Mouse (Mus musculus) kidney, adult 2 months (tissue): Measurements from ENCODE around the gene Slc11a2. TPM values are rescaled to one million over a fixed set of nuclear protein-coding genes. Genes with fewer than 3 reads are reported as not detected.
"Not testable (repeated sequence)": the region's sequence is repeated elsewhere in the genome, so short reads cannot be mapped to it uniquely, and the experiment has no call there.

Source experiments
- DNase-seq: peaks from one replicate; pipeline ENCODE4 v3.0.0; 2021
- H3K27ac ChIP-seq: fragments of 200-500 bp; 2 replicates; pipeline ENCODE4 v1.5.1; 2012; ENCODE audit warnings: low read depth, low read length, control low read depth, inconsistent platforms; ENCODE audit not compliant: insufficient read depth
- H3K27me3 ChIP-seq: fragments of 200-500 bp; replicated peaks from 2 replicates; pipeline ENCODE4 v1.6.1; 2012; ENCODE audit warnings: mild to moderate bottlenecking, moderate library complexity, low read length, inconsistent platforms; ENCODE audit not compliant: control insufficient read depth, insufficient read depth
- H3K36me3 ChIP-seq: fragments of 200-500 bp; 2 replicates; pipeline ENCODE4 v1.6.1; 2012; ENCODE audit warnings: mild to moderate bottlenecking, moderate library complexity, low read length, inconsistent platforms; ENCODE audit not compliant: control insufficient read depth, insufficient read depth
- H3K4me1 ChIP-seq: fragments of 200-500 bp; 2 replicates; pipeline ENCODE4 v1.6.1; 2011; ENCODE audit warnings: low read length; ENCODE audit not compliant: control insufficient read depth, insufficient read depth
- H3K4me3 ChIP-seq: fragments of 200-500 bp; 2 replicates; pipeline ENCODE4 v1.5.1; 2011; ENCODE audit warnings: mild to moderate bottlenecking, low read depth, low read length, control low read depth; ENCODE audit not compliant: insufficient read depth
- CTCF ChIP-seq: fragments of 200-500 bp; conservative IDR thresholded peaks from 2 replicates; pipeline ENCODE4 v1.5.1; 2011; ENCODE audit warnings: low read depth, mild to moderate bottlenecking, control low read depth, low read length, moderate library complexity, mixed read lengths; ENCODE audit not compliant: insufficient read depth, insufficient read length
- POLR2A ChIP-seq: fragments of 200-500 bp; IDR thresholded peaks from one replicate; pipeline ENCODE4 v1.6.1; 2011; ENCODE audit warnings: low read depth, low read length, control low read depth
- WGBS: fragments of 180-500 bp; shearing (Covaris S2); methylation state at CpG from one replicate; pipeline ENCODE4 v1.1.7; 2018; 5-methylcytosine and 5-hydroxymethylcytosine counted together
- polyA plus RNA-seq: library from polyadenylated mRNA; depleted of rRNA; stranded (reverse); fragments of >200 nt; gene quantifications from 2 replicates; pipeline ENCODE4 v1.2.3, GENCODE M21; 2012

Gene Slc11a2
- polyA plus RNA-seq, 1 experiment = 97.1 TPM

DNA sequence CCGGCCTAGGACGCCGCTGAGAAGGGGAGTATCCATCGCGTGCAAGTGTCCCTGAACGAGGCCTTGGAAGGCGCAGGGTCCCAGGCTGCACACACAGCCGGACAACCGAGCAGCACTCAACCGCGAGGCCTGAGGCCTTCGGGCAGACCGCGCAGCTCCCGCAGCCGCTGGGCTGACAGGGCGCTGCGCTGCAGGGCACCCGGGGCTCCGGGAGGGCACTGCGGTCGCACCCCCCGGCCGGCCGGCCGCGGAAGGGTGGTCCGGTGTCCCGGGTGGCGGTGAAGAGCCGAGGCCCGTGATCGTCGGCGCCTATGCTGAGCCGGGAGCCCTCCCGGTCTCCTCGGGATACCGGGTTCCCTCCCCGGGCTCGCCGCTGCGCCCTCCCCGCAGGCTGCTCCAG lies 2.4 kb downstream of the Slc11a2 start:
- DNase-seq = peak; percentile 46
- under 1% methylated on average over 44 of the region's 44 CpGs for WGBS
- H3K4me3 ChIP-seq = peak overlapping the region; percentile 64
- TF ChIP-seq CTCF = no peak
- no peak for TF ChIP-seq POLR2A
- H3K4me1 ChIP-seq = peaks cover 32% of the 10 kb centered on the region; the same call in 1 of the 2 replicates
- peak overlapping the region; percentile 48 for H3K27ac ChIP-seq
- H3K36me3 ChIP-seq = no peaks in the 10 kb centered on the region
- no peaks in the 10 kb centered on the region for H3K27me3 ChIP-seq

DNA sequence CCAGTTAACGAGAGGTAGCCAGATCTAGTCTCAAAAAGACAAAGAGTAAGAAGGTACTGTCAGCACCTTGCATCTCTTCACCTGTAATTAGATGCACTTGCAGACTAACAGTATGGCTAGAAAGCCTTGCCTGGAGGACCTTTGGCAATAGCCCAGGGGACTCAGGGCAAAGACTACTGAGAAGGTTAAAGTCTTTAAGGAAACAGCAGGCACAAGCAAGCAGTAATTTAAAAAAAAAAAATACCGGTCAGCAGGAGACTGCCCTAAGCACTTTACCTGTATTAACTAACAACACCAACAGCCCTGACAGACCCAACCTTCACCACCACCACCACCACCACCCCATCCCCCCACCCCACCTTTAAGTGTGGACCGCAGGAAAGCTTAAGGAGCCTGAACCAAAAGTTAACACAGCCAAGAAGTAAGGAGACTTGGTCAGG lies 3.1 kb downstream of the Slc11a2 start, which contains the start of gene Gm5475:
TSS of gene Gm5475 (plus strand) at position 390 of the 440 bp plus-strand sequence.
- Histone ChIP-seq H3K4me3 (peak within 1 kb of the TSS; percentile 64), H3K4me1 (peaks cover 35% of the 10 kb centered on the region), H3K27ac (peak within 1 kb of the TSS; percentile 69)
- 20% methylated on average over 3 of the region's 3 CpGs for WGBS
- H3K36me3 ChIP-seq, H3K27me3 ChIP-seq: not testable (repeated sequence)
- DNase-seq = peak; percentile 93

DNA sequence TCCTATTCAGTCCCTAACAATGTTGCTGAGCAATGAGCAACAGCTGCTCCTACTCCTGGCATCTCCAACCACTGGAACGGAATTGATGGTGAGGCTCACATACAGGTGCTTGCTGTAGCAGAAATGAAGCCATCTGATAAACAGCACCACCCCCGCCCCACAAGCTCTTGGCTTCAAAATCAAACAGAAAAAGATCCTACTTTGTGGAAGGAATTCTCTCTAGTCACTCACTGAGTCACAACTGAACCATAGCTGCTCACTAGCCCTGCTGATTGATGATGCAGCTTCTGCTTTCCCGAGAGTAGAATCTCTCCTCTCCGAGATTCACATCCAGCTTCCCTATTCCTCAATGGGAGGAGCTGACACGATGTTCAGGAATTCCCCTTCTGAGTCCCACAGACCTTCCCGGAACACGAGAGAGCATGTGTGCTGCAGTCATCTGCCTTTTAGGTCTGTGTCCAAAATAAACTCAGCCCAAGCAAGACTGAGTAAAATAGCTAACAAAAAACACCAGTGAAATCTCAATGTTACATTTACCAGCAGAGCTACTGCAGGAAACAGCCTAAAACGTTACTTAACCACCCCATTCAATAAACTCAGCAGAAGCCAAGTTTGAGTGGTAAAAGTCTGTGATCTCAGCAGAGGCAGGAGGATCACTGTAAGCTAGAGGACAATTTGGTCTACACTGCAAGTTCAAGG lies 3.7 kb downstream of the Slc11a2 start:
- Histone ChIP-seq H3K4me1 (peaks cover 39% of the 10 kb centered on the region), H3K27ac (peak overlapping the region; percentile 69), H3K36me3 (no peaks in the 10 kb centered on the region), H3K4me3 (peak overlapping the region; percentile 3), H3K27me3 (no peaks in the 10 kb centered on the region)
- 13% methylated on average over 8 of the region's 8 CpGs for WGBS
- DNase-seq = peak; percentile 49
- TF ChIP-seq POLR2A (no peak), CTCF (no peak)

DNA sequence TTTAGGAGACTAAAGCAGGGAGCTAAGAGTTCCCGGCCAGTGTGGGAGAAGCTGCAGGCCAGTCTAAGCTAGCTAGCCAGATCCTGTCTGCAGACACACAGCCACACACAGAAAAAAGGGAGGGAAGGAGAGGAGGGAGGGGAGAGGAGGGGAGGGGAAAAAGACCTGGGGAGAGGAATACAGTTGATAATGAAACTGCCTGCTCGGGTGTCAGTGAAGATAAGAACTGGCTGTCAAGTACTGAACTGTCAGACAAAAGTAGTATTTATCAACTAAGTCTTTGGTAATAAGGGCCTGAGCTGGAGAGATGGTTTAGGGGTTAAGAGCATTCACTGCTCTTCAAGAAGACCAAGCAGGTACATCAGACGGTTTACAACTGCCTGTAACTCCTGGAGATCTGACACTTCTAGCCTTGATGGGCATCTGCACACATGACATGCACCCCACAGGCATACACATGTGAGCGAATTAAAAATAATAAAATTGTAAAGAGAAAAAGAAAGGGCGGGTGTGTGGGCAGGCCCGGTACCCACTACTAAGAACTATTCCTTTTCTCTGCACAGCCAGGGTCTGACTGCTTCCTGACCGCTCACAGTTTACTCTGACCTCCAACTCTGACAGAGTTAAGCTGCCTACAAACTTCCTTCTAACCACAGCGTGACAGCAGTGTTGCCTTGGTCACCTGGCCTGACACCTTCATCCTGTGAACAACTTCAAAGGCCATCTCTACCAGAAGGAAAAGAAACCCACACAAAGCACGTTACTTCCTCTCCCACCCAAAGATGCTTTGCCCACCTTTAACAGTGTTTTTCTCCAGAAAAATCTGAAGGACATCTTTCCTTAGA lies 4.7 kb downstream of the Slc11a2 start:
- WGBS = 45% methylated on average over 9 of the region's 9 CpGs
- H3K27me3 ChIP-seq = no peaks in the 10 kb centered on the region
- peak overlapping the region; percentile 5; the same call in 1 of the 2 replicates for H3K27ac ChIP-seq
- DNase-seq = peak; percentile 14
- H3K4me1 ChIP-seq = peaks cover 40% of the 10 kb centered on the region
- TF ChIP-seq POLR2A (no peak), CTCF (no peak)
- no peak overlapping the region for H3K4me3 ChIP-seq
- H3K36me3 ChIP-seq = no peaks in the 10 kb centered on the region

DNA sequence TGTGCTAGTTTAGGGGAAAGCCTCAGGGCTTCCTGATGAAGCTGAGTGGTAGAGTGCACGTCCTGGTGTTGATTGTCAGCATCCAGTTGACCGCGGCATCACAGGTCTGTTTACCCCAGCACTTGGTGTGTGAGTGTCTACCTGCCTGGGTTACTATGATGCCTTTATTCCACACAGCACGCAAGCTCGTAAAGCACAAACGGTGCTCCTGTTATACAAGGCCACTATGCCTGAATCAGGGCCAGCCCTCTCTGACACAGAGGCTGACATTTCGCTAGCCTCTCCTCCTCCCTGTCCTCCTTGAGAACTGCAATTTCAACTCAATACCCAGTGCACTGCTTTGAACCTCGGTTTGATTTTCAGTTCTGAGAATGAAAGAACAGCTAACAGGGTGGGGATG lies 5.6 kb downstream of the Slc11a2 start:
- no peaks in the 10 kb centered on the region for H3K27me3 ChIP-seq
- 31% methylated on average over 8 of the region's 8 CpGs for WGBS
- H3K4me3 ChIP-seq = no peak overlapping the region
- H3K4me1 ChIP-seq = peaks cover 47% of the 10 kb centered on the region
- DNase-seq = peak; percentile 32
- H3K27ac ChIP-seq = peak overlapping the region; percentile 9; the same call in 1 of the 2 replicates
- TF ChIP-seq CTCF (no peak), POLR2A (no peak)
- H3K36me3 ChIP-seq = no peaks in the 10 kb centered on the region

DNA sequence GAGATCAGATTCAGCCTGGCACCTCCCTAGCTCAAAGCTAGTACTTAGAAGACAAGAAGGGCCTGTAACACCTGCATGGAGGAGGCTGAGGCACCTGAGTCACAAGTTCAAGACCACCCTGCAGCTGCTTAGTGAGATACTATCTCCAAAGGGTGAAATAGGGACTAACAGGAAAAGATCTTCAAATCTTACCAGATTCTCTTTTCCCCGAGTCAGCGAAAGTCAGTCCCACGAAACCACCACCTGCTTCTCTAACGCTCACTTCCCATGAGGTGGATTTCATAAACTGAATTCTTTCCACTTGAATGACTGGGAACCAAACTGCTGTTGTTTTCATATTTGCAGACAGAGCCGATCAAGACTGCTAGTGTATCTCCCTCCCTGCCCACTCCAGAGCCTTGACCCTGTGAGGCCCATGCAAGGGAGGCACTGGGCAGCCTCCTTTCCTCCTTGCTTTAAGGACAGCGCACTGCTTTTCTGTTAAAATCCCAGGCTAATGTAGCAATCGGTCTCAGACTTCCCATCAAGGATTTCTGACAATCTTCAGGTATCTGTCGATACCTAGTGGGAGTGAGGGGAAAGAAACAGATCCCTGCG lies 6.9 kb downstream of the Slc11a2 start:
- TF ChIP-seq POLR2A = no peak
- no peak for TF ChIP-seq CTCF
- WGBS = 57% methylated on average over 9 of the region's 9 CpGs
- Histone ChIP-seq H3K4me1 (peaks cover 55% of the 10 kb centered on the region), H3K4me3 (no peak overlapping the region), H3K27me3 (no peaks in the 10 kb centered on the region), H3K27ac (0 out of 2 replicates have a peak overlapping the region, but pooled peaks have one; percentile 13), H3K36me3 (no peaks in the 10 kb centered on the region)
- no peak for DNase-seq

DNA sequence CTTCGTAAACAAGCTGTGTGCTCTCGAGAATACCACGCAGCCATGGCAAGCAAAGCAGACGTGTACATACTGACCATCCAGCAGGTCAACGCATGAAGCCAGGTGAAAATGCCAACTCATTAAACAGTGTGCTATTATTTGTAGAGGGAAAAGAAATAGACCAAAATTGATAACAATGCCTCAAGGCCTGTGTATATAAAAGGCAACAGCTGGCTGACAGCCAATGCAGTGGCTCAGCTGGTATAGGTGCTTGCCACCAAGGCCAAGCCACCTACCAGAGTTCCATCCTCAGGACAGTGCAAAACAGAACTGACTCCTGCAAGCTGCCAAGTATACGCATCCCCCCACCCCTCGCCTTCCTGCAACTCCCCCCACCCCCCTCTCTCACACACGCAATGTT lies 9.2 kb downstream of the Slc11a2 start:
- Histone ChIP-seq H3K36me3 (no peaks in the 10 kb centered on the region), H3K27ac (no peak overlapping the region), H3K27me3 (no peaks in the 10 kb centered on the region), H3K4me1 (peaks cover 65% of the 10 kb centered on the region), H3K4me3 (no peak overlapping the region)
- DNase-seq = peak; percentile 56
- 70% methylated on average over 8 of the region's 8 CpGs for WGBS
- no peak for TF ChIP-seq POLR2A
- no peak for TF ChIP-seq CTCF
